Mouse (Mus musculus) bone marrow, adult 2 months (tissue): ENCODE measurements around the gene Olfr750. TPM values are rescaled to one million over a fixed set of nuclear protein-coding genes. Genes with fewer than 3 reads are reported as not detected.

Source experiments
- H3K27ac ChIP-seq: fragments of 200-500 bp; 2 replicates; pipeline ENCODE4 v1.5.1; 2012; ENCODE audit warnings: low read depth, mild to moderate bottlenecking, control low read depth, inconsistent platforms, low read length; ENCODE audit not compliant: control insufficient read depth, poor library complexity, insufficient read depth
- H3K4me1 ChIP-seq: fragments of 200-500 bp; 2 replicates; pipeline ENCODE4 v1.6.1; 2011; ENCODE audit warnings: low read length; ENCODE audit not compliant: control insufficient read depth, insufficient read depth
- H3K4me3 ChIP-seq: fragments of 200-500 bp; replicated peaks from 2 replicates; pipeline ENCODE3; 2011; ENCODE audit warnings: mild to moderate bottlenecking, low read depth, low read length, control low read depth; ENCODE audit not compliant: control insufficient read depth
- CTCF ChIP-seq: fragments of 200-500 bp; IDR thresholded peaks from 2 replicates; pipeline ENCODE4 v1.5.1; 2011; ENCODE audit warnings: low read length, control low read depth; ENCODE audit not compliant: control insufficient read depth, insufficient read depth
- POLR2A ChIP-seq: fragments of 200-500 bp; IDR thresholded peaks from 2 replicates; pipeline ENCODE4 v1.6.1; 2011; ENCODE audit warnings: low read depth, mild to moderate bottlenecking, control low read depth, low read length, borderline replicate concordance; ENCODE audit not compliant: control insufficient read depth
- WGBS: fragments of 180-500 bp; shearing (Covaris S2); methylation state at CpG from one replicate; pipeline ENCODE4 v1.1.7; 2018; 5-methylcytosine and 5-hydroxymethylcytosine counted together
- polyA plus RNA-seq: library from polyadenylated mRNA; stranded (reverse); fragments of >200 nt; gene quantifications from 2 replicates; pipeline ENCODE4 v1.2.4, GENCODE M21; 2011; ENCODE audit warnings: low replicate concordance; ENCODE audit not compliant: missing spikeins, insufficient read depth, insufficient read length

Olfr750 gene
- not detected in 2 replicates for polyA plus RNA-seq

DNA sequence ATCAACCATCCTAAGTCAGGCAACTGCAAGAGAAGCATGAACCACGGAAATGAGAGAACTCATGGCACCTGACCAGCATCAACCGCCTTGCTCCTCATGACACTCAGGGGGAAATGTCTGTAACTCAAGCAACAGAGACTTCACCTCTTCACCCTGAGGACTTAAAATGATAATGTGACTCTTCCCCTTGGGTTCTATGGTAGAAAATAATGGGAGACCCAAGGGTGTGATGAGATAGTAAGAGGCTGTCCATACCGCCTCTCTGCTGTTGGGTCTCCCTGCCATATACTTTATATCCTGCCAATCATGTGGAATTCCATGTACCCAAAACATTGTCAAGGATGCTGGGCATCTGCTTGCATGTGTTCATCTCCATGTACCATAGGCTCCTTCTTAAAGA is at the start of gene Olfr750:
Gene Olfr750, minus strand, starts transcription at position 101 of the 400 bp plus-strand sequence.
- Histone ChIP-seq H3K4me3 (no peak within 1 kb of the TSS), H3K27ac (no peak within 1 kb of the TSS), H3K4me1 (no peaks in the 10 kb centered on the region; the same call in 1 of the 2 replicates)
- WGBS: 77% methylated on average over 3 of the region's 3 CpGs
- TF ChIP-seq POLR2A (no peak), CTCF (no peak)

DNA sequence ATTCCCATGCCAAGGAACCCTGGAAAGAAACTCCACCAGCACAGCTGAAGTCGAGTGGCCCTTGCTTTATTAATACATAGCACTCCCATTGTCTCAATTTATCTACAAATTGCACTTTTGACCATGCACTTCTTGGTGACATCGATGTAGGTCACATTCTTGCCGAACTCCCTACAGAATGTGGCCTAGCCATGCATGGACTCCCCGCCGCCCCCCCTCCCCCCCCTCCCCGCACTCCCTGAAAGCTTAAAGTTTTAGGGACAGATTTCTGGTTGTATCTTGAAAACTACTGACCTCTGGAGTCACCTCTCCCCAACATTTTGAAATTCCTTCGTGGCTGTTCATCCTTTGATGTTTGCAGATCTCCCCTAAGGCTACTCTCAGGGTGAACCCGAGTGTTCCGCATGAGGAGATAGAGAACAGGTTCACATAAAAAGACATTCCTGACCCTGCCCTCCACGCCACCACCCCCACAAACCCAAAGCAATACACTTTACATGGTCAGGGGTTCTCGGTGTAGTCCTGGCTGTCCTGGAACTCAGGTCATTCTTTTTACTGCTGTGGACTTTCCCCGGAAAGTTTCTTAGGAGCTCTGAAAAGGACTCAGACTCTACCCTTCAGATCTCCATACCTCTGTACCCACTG is 39.8 kb upstream of the Olfr750 start, which contains the start of gene Eddm3b:
Gene Eddm3b, plus strand, starts transcription at position 511 of the 645 bp plus-strand sequence.
- no peak within 1 kb of the TSS for H3K4me3 ChIP-seq
- H3K4me1 ChIP-seq: no peaks in the 10 kb centered on the region; the same call in 1 of the 2 replicates
- no peak within 1 kb of the TSS for H3K27ac ChIP-seq
- TF ChIP-seq POLR2A (no peak), CTCF (no peak)
- 77% methylated on average over 12 of the region's 12 CpGs for WGBS

GRCm38 (mm10) chr14:51113476-51113875 is 39.2 kb upstream of the Olfr750 start:
- no peak for TF ChIP-seq CTCF
- no peak for TF ChIP-seq POLR2A
- H3K27ac ChIP-seq: no peak overlapping the region
- H3K4me1 ChIP-seq: no peaks in the 10 kb centered on the region; the same call in 1 of the 2 replicates
- no peak overlapping the region for H3K4me3 ChIP-seq
- WGBS: 81% methylated on average over 9 of the region's 9 CpGs

- no peaks in the 10 kb centered on the region; the same call in 1 of the 2 replicates for H3K4me1 ChIP-seq
- H3K27ac ChIP-seq: no peak overlapping the region
- TF ChIP-seq CTCF (no peak), POLR2A (no peak)
- 62% methylated on average over 3 of the region's 3 CpGs for WGBS
- H3K4me3 ChIP-seq: no peak overlapping the region
Observed at GRCm38 (mm10) chr14:51111966-51112365, 37.7 kb upstream of the Olfr750 start.

DNA sequence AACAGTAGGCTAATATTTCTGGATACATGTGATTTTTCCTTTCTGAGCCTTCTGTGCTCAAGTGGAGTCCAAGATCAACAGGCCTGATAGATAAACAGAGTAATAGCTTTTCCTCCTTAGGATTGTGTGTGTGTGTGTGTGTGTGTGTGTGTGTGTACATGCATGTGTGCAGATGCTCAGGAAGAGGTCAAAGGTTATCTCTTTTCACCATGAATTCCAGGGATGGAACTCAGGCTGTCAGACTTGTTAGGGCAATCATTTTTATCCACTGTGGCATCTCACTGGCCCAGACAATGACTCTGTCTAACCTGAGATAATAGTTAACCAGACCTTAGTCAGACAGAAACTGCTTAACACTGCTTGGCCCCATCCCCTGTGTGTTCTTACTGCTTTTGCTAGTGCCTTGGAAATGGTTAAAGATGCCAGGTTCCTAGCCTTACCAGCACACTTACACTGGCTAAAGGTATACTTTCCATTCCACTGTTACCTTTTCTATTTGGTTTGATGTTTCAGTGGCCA is 32.3 kb upstream of the Olfr750 start:
- TF ChIP-seq POLR2A (no peak), CTCF (no peak)
- Histone ChIP-seq H3K4me1 (no peaks in the 10 kb centered on the region; the same call in 1 of the 2 replicates), H3K4me3 (no peak overlapping the region), H3K27ac (no peak overlapping the region)

DNA sequence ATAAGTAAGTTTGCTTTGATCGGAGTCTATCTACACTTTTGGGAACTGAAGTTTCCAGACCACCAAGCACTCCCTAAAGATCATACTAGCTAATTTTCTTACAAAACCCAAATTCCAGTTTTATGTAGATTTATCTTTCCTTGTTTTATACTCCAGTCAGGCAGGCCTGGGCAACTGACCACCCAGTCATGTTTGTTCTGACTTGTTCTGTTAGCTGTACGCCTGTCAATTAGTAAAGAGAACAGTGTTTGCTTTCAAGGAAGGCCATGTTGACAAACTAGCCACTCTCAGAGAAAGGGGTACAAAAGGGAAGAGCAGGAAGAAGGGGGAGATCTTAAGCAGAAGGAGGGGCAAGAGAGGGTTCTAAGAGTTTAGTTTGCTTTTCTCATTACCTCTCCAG is 30.1 kb upstream of the Olfr750 start:
- Histone ChIP-seq H3K27ac (no peak overlapping the region), H3K4me1 (no peaks in the 10 kb centered on the region; the same call in 1 of the 2 replicates), H3K4me3 (no peak overlapping the region)
- WGBS: 89% methylated on average over 2 of the region's 2 CpGs
- no peak for TF ChIP-seq POLR2A
- no peak for TF ChIP-seq CTCF

DNA sequence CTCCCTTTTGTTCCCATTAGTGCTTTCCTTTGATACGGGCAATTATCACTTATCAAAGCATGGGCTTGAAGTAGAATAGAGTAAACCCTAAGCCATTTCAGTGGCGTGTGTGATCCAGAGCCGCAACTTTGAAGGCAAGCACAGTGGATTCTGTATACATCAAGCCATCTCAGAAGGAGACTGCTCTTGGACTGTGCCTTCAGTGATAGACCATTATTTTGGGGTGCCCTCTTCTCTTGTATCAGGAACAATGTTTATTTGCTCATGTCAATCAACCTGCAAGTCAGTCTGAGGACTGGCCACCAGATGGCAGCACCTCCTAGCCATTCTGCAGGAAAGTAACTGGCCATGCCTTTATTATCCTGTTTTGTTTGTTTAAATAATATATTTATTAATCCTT is 29.0 kb upstream of the Olfr750 start:
- 78% methylated on average over 3 of the region's 3 CpGs for WGBS
- H3K27ac ChIP-seq: no peak overlapping the region
- H3K4me3 ChIP-seq: no peak overlapping the region
- H3K4me1 ChIP-seq: no peaks in the 10 kb centered on the region; the same call in 1 of the 2 replicates
- TF ChIP-seq CTCF (peak; percentile 91), POLR2A (no peak)

- TF ChIP-seq CTCF (no peak), POLR2A (no peak)
- H3K27ac ChIP-seq: no peak overlapping the region
- H3K4me1 ChIP-seq: no peaks in the 10 kb centered on the region; the same call in 1 of the 2 replicates
- H3K4me3 ChIP-seq: no peak overlapping the region
- WGBS: 85% methylated on average over 9 of the region's 9 CpGs
Observed at GRCm38 (mm10) chr14:51101284-51101683, 27.0 kb upstream of the Olfr750 start.

DNA sequence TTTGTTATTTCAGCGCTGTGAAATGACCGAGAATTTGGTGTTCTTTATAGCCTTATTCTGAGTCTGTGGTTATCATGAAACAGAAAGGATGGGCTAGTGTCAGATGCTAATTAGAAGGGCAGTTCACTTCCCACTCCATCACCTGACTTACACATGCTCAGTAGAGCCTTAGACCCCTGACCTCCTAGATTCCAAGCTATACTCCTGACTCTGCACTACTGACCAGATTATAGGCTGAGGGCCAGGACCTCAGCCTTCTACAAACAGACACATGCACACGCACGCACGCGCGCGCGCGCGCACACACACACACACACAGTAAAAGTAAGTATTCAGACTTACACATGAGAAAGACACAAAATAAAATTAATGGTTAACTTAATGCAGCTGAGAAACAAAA is 24.7 kb upstream of the Olfr750 start:
- Histone ChIP-seq H3K4me3 (no peak overlapping the region), H3K27ac (no peak overlapping the region), H3K4me1 (peaks cover 3% of the 10 kb centered on the region; the same call in 1 of the 2 replicates)
- 96% methylated on average over 11 of the region's 11 CpGs for WGBS
- TF ChIP-seq POLR2A (no peak), CTCF (no peak)
